Mouse (Mus musculus) olfactory bulb, adult 2 months (tissue): ENCODE measurements around the gene Zfp384.

Experiments used
- CTCF ChIP-seq: fragments of 200-500 bp; IDR thresholded peaks from 2 replicates; pipeline ENCODE4 v1.5.1; 2012; ENCODE audit warnings: low read depth, mild to moderate bottlenecking, low read length, moderate library complexity; ENCODE audit not compliant: insufficient read depth
- POLR2A ChIP-seq: fragments of 200-500 bp; IDR thresholded peaks from 2 replicates; pipeline ENCODE4 v1.6.1; 2012; ENCODE audit warnings: mild to moderate bottlenecking, low read depth, low read length, moderate library complexity; ENCODE audit not compliant: insufficient read depth

- TF ChIP-seq POLR2A (no peak), CTCF (no peak)
These were observed 40.7 kb downstream of the Zfp384 start, which contains the start of gene Acrbp for GRCm38 (mm10) chr6:125049678-125050077.
